Mouse (Mus musculus) spleen, postnatal 10 days (tissue): ENCODE measurements around the gene Tmem100.

Experiments
- DNase-seq, 2 experiments: peaks; one replicate each; pipeline ENCODE4 v3.0.0; 2021 to 2022; ENCODE audit warnings: low spot score in 2 of 2

Tmem100 gene

DNA sequence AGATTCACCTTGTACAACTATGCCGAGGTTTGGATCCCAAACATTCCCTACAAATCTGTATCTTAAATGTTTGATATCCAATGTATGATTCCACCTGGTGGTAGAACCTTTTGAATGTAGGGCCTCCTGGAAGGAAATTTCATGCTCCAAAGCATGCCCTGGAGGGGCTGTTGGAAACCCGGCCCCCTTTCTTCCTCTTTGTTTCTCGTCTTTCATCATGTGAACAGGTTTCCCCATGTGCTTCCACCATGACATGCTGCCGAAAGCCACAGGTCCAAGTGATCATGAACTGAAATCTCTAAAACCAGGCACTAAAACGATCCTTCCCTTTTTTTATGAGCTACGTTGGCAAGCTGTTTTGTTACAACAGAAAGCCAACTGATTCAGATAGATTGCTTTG lies 16.5 kb upstream of the Tmem100 start:
- no peak for DNase-seq

DNA sequence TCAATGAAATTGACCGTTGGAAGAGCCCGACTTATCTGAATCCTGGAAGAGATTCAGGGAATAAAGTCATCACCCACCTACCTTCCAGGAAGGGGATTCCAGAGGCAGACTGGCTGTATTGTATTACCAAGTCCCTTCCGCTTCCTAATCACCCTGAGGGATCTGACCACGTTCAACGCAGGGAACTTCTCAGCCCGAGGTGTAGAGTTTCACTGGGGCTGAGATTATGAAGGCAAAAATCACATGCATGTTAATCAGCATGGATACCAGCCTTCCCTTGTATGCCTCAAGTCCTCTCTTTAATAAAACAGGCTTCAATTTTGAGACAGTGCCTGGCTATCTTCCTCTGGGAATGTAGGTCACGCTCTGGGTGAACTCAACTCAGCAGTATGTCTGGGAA lies 14.9 kb upstream of the Tmem100 start:
- no peak for DNase-seq

DNA sequence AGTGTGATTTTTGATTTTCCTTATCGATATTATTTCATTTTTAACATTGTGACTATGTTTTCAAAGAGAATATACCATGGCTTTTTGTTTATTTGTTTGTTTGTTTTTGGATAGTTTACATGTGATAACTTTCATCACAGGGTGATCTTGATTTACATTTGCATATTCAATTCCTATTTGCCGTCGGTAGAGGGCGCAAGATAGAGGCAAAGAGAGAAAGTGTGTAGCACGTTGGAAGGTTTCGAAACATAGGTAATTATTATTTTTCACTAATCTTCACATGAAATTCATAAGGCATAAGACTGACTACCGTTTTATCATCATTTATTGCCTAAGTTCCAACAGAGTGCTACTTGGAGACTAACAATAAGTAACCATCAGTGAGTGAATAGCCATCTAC lies 11.0 kb upstream of the Tmem100 start:
- DNase-seq, result peak in 1 of 2 experiments; percentile 48

DNA sequence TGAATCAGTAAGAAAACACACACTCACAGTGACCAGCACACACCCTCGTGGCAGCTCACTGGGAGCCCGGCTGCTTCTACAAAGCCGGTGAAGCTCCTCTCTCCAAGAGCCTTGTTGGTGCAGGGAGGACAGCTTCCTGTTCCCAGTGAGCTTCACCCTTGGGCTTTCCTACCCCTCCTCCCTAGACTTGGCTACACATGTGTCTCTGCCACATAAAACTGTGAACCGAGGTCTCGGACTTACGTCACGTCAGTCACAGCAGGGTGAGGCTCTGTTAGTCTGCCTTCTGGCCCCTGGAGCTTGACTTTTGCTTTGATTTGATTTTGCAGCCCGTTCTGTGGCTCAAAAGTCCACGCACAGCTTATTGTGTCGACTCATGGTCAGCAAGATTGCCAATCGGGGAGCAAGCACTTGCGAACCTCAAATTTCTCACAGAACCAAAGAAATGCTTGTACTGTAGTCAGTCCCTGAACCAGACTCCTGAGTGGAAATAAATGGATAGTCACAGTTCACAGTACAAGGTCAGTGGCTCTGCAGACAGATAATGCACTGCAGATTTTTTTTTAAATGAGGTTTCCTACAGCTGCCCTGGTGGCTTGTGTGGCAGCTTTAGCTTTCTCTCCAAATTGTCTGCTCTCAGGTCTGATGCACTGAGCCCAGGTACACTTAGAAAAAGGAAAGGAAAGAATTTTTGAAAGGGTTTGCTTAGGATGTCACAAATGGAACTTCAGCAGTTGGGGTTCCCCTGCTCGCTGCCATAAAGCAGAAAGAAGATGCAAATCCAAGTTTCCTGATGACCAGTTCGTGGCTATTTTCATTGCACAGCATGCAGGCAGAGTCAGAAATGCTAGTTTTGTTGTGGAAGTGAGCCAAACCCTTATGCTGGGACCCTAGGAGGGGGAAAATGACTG lies 4.0 kb upstream of the Tmem100 start:
- DNase-seq, result no peak

DNA sequence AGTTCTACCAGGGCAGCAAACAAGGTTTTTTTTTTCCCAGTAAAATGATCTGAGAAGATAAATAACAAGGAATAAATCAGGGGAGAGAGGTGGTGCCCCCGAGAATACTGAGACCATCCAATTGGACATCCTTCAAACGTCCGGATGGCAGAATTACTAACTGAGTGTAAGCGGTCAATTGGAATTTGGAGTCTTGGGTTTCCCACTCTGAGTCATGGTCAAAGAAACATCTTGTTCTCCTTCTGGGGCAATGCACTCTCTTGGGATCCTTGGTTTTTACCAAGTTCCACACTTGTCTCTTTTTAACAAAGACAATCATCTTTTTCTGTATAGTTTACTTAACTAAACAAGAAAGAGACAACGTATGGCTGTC lies 3.4 kb upstream of the Tmem100 start:
- DNase-seq, result no peak

DNA sequence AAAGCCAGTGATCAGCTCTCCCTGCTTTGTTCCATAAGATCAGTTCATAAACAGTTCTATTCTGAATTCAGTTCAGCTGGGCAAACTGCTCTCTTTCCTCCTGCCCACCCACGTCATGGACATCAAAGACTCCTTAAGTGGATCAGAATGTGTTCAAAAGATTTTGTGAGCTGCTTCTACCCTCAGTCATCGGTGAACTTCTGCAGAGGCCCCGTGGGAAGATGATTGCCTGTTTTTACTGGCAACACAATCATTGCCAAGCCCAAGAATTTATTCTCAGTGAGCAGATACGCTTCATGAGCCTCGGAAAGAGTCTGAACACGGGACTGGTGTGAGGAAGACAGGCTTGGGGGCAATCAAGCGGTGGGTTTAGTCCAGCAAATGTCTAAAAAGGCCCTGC lies 2.9 kb upstream of the Tmem100 start:
- no peak for DNase-seq

DNA sequence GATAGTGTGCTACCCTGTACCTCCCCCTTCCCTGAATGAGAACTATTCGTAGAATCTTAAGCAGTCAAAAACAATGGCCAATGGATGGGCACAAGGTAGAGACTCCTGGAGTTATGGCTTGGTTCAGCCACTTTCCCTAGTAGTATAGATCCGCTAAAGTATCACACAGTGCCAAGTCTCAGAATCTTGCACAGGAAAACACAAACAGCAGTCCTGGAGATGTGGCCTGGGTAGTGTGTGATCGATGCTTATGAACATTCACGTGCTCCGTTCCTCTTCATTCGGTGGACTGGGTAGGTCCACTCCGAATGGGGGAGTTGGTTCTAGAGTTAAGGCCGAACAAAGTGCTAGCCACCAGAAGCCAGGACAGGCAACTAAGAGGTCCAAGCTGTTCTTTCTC lies 1.4 kb upstream of the Tmem100 start:
- DNase-seq, result no peak

DNA sequence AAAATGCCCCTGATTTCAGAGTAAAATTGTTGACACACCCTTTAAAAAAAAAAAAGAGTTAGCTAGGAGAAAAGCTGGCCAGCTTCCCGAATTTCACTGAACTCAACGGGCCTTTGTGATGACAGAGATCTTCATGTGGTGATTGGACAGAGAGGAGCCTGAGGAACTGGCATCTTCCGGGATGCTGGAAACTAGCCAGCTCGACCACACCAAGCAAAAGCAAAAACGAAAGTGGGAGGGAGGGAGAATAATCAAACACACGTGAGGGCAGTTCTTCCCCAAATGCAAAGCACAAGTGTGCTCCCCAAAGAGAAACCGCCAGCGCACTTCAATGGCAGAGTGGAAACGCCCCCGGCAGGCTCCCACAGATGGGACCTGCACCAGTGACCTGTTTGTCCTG lies 794 bp upstream of the Tmem100 start:
- DNase-seq, result peak in 1 of 2 experiments; percentile 34

DNA sequence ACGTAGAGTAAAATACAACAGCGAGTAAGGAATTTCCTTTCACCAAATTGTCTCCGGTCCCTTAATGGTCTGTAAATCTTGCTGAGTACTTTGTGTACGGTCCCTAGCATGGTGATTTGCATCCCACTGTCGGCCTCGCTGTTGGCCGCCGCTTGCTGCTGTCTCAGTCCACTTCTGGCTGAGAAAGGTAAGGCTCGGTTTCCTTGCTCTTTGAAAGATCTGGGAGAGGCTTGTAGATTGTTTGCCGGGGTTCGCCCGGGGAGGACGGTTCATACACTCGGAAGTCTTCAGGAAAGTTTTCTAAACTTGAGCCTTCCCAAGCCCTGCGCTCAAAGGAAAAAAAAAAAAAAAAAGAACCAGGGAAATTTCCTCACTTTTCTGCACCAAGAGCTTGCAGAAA lies 409 bp downstream of the Tmem100 start:
- DNase-seq, result no peak

DNA sequence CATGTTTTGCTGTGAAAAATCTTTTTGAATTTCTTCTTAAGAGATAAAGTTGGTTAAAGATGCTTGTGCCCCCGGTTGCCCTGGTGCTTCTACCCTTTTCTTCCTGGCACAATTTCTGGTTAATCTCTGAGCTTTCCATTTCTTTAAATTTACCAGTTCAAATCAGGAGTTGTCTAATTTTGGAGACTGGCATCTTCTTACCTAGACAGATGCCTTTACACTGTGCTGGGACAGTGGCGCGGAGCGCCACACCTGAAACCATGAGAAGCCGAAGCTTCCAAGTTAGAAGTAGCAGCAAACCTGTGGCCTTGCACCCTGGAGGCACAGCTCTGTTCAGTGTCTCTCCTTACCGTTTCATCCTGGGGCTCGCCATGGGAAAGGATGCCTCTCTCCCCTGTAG lies 928 bp downstream of the Tmem100 start:
- DNase-seq, result no peak

DNA sequence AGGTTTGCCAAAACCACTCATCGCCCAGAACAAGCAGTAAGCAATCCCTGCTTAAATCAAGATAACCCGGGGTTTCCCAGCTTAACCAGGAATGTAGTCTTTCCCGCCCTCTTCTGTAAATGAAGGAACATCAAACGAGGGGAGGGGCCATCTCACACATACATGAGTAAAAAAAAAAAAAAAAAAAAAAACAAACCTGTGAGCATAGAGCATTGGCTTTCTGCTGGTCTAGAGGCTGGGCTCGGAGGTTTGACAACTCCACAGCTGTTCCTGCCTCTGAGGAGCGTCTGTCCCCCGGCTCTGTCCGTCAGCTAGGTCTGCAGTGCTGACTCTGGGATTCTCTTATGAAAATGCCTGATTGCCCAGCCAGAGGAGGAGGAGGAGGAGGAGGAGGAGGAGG lies 2.7 kb downstream of the Tmem100 start:
- no peak for DNase-seq

DNA sequence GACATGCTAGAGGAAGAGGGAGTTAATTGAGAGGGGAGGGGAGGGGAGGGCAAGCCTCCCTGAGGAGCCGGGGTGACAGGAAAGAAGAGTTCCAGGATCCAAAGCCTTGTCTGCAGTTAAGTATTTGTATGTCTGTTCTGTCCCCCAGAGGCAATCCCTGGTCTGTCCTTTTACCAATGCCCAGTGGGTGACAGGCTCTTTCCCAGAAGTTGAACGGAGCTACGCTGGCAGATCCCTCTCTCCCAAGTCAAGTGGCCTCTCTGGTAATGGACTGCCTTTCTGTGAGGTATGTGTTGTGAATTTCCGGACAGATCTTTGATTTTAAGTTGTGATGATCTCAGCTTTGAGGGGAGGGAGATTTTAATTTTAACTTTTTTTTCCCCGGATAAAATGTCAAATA lies 3.3 kb downstream of the Tmem100 start:
- no peak for DNase-seq

DNA sequence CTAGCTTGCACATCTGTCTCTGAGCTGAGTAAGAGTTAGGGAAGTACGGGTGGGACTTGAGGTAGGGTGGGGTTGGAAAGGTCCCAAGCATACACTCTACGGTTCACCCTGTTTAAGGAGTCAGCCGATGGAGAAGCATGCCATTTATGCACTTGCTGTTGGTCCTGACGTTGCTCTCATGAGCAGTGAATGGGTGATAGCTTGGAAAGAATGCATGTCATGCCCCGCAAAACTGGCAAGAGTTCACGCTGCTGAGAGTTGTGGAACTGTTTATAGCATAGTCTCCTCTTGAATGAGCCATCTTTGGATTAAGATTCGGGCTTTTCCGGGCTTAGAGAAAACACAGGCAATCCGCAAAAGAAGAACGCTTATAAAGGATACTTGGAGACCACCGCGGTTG lies 4.5 kb downstream of the Tmem100 start:
- no peak for DNase-seq

DNA sequence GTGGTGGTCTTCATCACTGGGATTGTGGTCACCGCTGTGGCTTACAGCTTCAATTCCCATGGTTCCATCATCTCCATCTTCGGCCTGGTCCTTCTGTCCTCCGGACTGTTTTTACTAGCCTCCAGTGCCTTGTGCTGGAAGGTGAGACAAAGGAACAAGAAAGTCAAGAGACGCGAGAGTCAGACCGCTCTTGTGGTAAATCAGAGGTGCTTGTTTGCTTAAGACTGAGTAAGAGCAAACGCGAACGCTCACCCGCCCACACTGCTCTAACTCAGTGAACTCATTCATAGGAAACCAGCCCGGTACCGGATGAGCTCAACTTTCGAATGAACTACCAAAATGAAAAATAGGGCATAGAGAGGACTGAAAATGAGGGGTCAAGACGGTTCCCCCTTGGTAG lies 5.4 kb downstream of the Tmem100 start:
- DNase-seq, result no peak

DNA sequence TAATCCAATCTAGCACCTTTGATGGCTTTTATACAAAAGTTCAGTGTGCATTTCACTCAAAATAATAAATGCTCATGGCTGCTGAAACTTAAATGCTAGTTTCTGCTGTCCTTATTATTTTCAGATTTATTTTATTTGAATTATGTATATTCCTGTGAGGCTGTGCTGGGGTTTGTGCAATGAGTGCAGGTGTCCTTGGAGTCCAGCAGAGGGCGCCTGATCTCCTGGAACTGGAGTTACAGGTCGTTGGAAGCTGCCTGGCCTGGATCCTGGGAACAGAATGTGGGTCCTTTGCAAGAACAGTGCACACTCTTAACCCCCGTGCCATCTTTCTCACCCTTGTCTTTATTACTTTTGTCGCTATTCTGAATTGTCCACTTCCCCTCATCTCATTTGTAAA lies 6.3 kb downstream of the Tmem100 start:
- no peak for DNase-seq

DNA sequence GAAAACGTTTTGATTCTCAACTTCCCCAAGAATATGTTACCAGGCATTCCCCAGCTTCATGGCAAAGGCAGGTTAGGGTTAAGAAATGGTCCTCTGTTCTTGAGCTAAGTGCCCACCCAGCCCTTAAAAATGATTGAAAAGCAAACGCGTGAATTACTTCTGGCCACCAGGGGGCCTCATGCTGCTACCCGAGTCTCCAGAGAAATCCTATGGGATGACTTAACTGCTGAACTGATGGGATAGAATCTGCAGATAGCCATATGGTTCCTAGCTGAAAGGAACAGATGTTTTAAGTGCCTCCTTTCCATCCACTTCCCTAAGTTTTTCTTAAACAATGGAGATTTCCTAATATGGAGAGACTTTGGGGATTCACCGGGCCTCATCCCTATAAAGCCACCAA lies 7.9 kb downstream of the Tmem100 start:
- peak in 1 of 2 experiments; percentile 21 for DNase-seq

DNA sequence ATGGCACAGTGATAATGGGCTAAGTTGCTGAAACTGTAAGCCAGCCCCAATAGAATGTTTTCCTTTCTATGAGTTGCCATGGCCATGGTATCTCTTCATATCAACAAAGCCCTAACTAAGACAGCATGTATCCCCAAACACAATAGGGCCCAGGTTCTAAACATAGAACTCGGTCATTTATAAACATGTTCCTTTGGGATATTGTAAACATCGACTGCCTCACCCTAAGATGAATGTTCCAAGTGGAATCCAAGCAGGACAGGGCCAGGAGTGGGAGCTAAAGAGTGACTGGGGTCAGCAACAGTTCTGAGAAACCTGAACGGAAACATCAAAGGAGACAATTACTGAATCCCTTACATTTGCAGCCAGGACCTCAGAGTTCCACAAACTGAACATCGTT lies 14.3 kb downstream of the Tmem100 start:
- DNase-seq, result no peak

DNA sequence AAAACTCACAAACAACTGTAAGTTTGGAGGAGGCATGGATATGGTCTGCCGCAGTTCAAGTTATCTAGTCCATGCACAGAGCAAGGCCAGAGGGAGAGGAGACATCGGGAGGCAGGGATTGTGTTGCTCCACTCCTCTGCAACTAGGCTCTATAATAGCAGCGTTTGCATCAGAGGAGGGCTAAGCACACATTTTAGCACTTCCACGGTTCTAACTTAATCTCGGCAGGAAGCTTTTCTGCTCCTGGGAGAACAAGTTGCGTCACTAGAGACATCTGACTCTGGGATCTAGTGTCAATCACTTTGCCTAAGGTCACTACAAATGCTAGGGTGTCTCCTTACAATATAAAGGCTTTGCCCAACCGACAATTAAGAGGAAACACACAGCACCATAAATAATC lies 16.1 kb downstream of the Tmem100 start:
- DNase-seq, result no peak

DNA sequence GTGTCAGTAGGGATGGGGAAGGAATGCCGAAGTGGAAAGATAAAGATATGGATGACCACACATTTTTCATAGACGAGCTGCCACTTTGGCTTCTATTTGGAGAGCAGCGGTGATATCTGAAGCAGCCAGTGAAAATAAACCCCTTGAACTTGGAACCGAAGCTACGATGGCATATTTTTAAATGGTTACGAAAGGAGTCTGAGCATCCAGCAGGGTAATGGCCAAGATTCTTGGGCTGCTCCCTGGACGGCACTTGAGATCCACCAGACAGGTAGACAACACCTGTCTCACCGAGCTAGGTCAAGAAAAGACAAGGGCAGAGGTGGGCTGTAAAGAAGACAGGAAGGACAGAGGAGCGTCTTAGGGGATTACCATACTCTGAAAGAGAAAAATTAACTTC lies 17.1 kb downstream of the Tmem100 start:
- no peak for DNase-seq

DNA sequence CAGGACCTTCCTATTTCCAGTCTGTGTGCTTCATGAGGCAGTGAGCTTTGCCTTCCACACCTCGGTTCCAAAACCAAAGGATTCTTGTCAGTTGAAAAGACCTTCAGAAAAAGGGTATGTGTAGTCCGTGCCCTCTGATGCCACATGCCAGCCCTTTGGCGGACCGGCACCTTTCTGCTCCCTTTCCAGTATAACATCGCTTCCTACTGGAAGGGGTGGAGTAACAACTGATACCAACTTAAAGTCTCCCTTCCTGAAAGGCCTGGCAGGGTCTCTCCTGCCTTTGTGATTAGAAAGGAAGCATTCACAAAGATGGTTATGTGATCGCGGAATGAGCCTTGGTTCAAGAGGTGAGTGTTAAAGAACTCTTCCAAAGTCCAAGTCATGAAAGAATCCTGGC lies 19.9 kb downstream of the Tmem100 start:
- no peak for DNase-seq

DNA sequence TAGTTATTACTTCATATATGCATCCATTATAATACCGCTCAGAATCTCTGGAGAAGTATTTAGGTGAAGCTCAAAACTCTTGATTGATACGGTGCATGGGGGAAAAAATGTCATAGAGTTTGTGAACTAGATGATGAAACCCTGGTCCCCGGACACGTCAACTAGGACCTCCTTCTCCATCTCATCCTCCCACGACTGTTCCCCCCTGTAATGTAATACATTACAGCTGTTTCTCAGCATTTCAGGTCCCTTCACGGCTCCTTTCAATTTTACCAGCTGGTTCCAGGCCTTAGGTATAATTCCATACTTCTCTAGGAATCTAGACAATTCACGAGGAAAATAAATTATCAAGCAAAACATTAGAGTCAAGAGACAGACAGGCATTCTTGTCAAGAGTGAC lies 22.6 kb downstream of the Tmem100 start:
- DNase-seq, result no peak

DNA sequence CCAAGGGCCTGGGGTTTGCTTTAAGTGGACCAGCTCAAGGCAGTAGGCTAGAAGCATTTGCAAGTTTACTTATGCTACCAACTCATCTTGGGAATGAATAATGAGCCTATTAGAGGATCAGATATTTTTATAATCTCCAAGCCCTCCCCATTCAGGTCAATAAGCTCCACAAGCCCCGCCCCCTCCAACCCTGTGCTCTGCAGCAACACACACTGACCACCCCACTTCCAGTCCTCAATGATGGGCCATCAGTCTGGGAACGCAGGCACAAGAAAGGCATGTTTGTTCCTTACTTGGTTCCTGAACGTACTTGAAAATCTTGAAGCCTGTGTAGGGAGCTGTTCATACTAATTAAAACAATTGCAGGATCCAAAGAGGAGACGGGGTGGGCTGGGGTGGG lies 23.7 kb downstream of the Tmem100 start:
- DNase-seq, result no peak

DNA sequence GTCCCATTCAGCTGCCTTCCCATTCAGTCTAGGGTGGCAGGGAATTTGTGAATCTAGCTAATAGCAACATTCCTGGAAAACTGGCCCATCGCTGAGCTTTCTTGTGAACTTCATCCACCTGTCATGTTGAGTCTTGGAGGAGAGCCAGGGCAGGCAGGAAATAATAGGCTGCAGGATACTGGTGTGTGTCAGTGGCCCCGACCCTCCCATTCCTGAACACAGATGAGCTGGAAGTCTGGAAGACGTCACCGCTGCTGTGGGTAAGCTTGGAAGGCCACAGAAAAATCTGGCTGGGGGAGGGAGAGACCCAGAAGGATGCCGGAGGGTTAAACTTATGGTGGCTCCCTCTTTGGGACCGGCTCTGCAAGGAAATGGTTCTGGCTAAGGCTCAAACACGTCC lies 24.3 kb downstream of the Tmem100 start:
- no peak for DNase-seq

DNA sequence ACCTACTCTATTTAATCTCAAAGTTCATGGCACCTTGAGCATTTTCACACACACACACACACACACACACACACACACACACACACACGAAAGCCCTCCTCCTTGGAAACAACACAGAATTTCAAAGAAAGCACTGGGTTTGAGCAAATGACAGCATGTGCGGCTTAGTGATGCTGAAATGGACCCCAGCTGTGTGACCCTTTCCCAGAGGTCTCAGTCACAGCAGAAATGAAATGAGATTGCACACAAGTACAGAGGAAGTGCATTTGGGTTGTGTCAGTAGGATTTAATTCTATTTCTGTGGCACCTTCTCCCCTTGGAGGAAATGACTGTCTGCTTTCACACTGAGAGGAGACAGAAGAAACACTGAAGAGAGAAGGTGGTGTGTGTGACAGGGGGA lies 26.9 kb downstream of the Tmem100 start:
- no peak for DNase-seq
